Mouse (Mus musculus): ENCODE data around the gene Arhgef7.

The Arhgef7 gene

GRCm38 (mm10) chr8:11717194-11717593 is 10.3 kb upstream of the Arhgef7 start:
- no peak for DNase-seq (ENCODE audit: low spot score)

- DNase-seq (ENCODE audit: low spot score): no peak
These were observed 259 bp upstream of the Arhgef7 start for GRCm38 (mm10) chr8:11727273-11727650.

- DNase-seq (ENCODE audit: low spot score): peak; percentile 72
These were observed 1.2 kb downstream of the Arhgef7 start for GRCm38 (mm10) chr8:11728482-11729295.

- DNase-seq (ENCODE audit: low spot score): no peak
These were observed 2.9 kb downstream of the Arhgef7 start for GRCm38 (mm10) chr8:11730271-11730940.

- peak; percentile 38 for DNase-seq (ENCODE audit: low spot score)
These were observed 8.2 kb downstream of the Arhgef7 start for GRCm38 (mm10) chr8:11735672-11736235.

- no peak for DNase-seq (ENCODE audit: low spot score)
These were observed 9.6 kb downstream of the Arhgef7 start for GRCm38 (mm10) chr8:11737096-11737495.

- no peak for DNase-seq (ENCODE audit: low spot score)
These were observed 11.6 kb downstream of the Arhgef7 start for GRCm38 (mm10) chr8:11739082-11739481.

- DNase-seq (ENCODE audit: low spot score): peak; percentile 49
These were observed 13.3 kb downstream of the Arhgef7 start for GRCm38 (mm10) chr8:11740857-11741256.

GRCm38 (mm10) chr8:11743580-11743979 is 16.1 kb downstream of the Arhgef7 start:
- DNase-seq (ENCODE audit: low spot score): no peak

GRCm38 (mm10) chr8:11746850-11747600 is 19.5 kb downstream of the Arhgef7 start:
- no peak for DNase-seq (ENCODE audit: low spot score)

GRCm38 (mm10) chr8:11749472-11749871 is 22.0 kb downstream of the Arhgef7 start:
- DNase-seq (ENCODE audit: low spot score): peak; percentile 52

- no peak for DNase-seq (ENCODE audit: low spot score)
These were observed 24.8 kb downstream of the Arhgef7 start for GRCm38 (mm10) chr8:11752338-11752737.

GRCm38 (mm10) chr8:11753155-11753941 is 25.8 kb downstream of the Arhgef7 start:
- no peak for DNase-seq (ENCODE audit: low spot score)

GRCm38 (mm10) chr8:11754723-11755122 is 27.2 kb downstream of the Arhgef7 start:
- no peak for DNase-seq (ENCODE audit: low spot score)

GRCm38 (mm10) chr8:11755873-11756272 is 28.4 kb downstream of the Arhgef7 start:
- no peak for DNase-seq (ENCODE audit: low spot score)

GRCm38 (mm10) chr8:11757568-11758481 is 30.3 kb downstream of the Arhgef7 start:
- DNase-seq (ENCODE audit: low spot score): peak; percentile 93

- DNase-seq (ENCODE audit: low spot score): peak; percentile 26
These were observed 31.2 kb downstream of the Arhgef7 start for GRCm38 (mm10) chr8:11758482-11759281.

- DNase-seq (ENCODE audit: low spot score): no peak
These were observed 34.0 kb downstream of the Arhgef7 start for GRCm38 (mm10) chr8:11761551-11761950.

GRCm38 (mm10) chr8:11762048-11762447 is 34.5 kb downstream of the Arhgef7 start:
- no peak for DNase-seq (ENCODE audit: low spot score)

GRCm38 (mm10) chr8:11762821-11763220 is 35.3 kb downstream of the Arhgef7 start:
- no peak for DNase-seq (ENCODE audit: low spot score)

Data from yolk sac, embryonic 10.5 days (tissue).